Mouse (Mus musculus) adrenal gland, adult 18-20 months (tissue): ENCODE results near the gene Ppp2r2c. TPM values are rescaled to one million over a fixed set of nuclear protein-coding genes. Genes with fewer than 3 reads are reported as not detected.
"Not testable (repeated sequence)": the region's sequence is repeated elsewhere in the genome, so short reads cannot be mapped to it uniquely, and the experiment has no call there.

Experiments
- DNase-seq, 2 experiments: peaks; one replicate each; pipeline ENCODE4 v3.0.0; 2021 to 2022; ENCODE audit warnings: low spot score in 2 of 2
- total RNA-seq, 2 experiments: library from RNA; stranded (reverse); gene quantifications; 1 replicate in 1 of 2; 2 replicates in 1 of 2; pipeline ENCODE4 v1.2.3; 2021

Gene Ppp2r2c
- total RNA-seq, 2 experiments from 2014 or later, result 4.4 to 6.9 TPM

GRCm38 (mm10) chr5:36923826-36924700 lies 55.8 kb downstream of the Ppp2r2c start:
- no peak for DNase-seq

- DNase-seq, result peak in 1 of 2 experiments; percentile 25
Observed at GRCm38 (mm10) chr5:36928701-36929100, 60.4 kb downstream of the Ppp2r2c start.

GRCm38 (mm10) chr5:36929376-36929775 lies 61.1 kb downstream of the Ppp2r2c start:
- no peak for DNase-seq

GRCm38 (mm10) chr5:36933383-36933782 lies 65.1 kb downstream of the Ppp2r2c start:
- no peak for DNase-seq

GRCm38 (mm10) chr5:36935486-36936473 lies 67.5 kb downstream of the Ppp2r2c start:
- DNase-seq, result no peak

- DNase-seq, result no peak
Observed at GRCm38 (mm10) chr5:36936548-36936947, 68.2 kb downstream of the Ppp2r2c start.

- DNase-seq, result no peak
Observed at GRCm38 (mm10) chr5:36938021-36938420, 69.7 kb downstream of the Ppp2r2c start.

- not testable (repeated sequence) for DNase-seq
Observed at GRCm38 (mm10) chr5:36938991-36939390, 70.7 kb downstream of the Ppp2r2c start.

- no peak for DNase-seq
Observed at GRCm38 (mm10) chr5:36942446-36942845, 74.1 kb downstream of the Ppp2r2c start.

GRCm38 (mm10) chr5:36944552-36944951 lies 76.2 kb downstream of the Ppp2r2c start:
- DNase-seq, result no peak

GRCm38 (mm10) chr5:36945102-36945701 lies 76.9 kb downstream of the Ppp2r2c start:
- DNase-seq, result no peak

- no peak for DNase-seq
Observed at GRCm38 (mm10) chr5:36945713-36946112, 77.4 kb downstream of the Ppp2r2c start.

GRCm38 (mm10) chr5:36946445-36946844 lies 78.1 kb downstream of the Ppp2r2c start:
- DNase-seq, result peak; percentile 48 to 55

- DNase-seq, result peak; percentile 70 to 77
Observed at GRCm38 (mm10) chr5:36948831-36949230, 80.5 kb downstream of the Ppp2r2c start.

- no peak for DNase-seq
Observed at GRCm38 (mm10) chr5:36950871-36951270, 82.6 kb downstream of the Ppp2r2c start.

GRCm38 (mm10) chr5:36952311-36952710 lies 84.0 kb downstream of the Ppp2r2c start:
- no peak for DNase-seq

- DNase-seq, result peak in 1 of 2 experiments; percentile 37
Observed at GRCm38 (mm10) chr5:36955366-36955765, 87.1 kb downstream of the Ppp2r2c start.

GRCm38 (mm10) chr5:36958837-36959236 lies 90.5 kb downstream of the Ppp2r2c start:
- DNase-seq, result peak; percentile 66 to 71

GRCm38 (mm10) chr5:36960501-36960900 lies 92.2 kb downstream of the Ppp2r2c start:
- no peak for DNase-seq

- no peak for DNase-seq
Observed at GRCm38 (mm10) chr5:36971587-36971986, 103.3 kb downstream of the Ppp2r2c start.

GRCm38 (mm10) chr5:36975336-36975735 lies 107.0 kb downstream of the Ppp2r2c start:
- no peak for DNase-seq
